Comparison of ENCODE assay signal across 8 mouse cellular contexts in genomic region chr5:24446630-24447029, GRCm38 (mm10). TPM values are rescaled to one million over a fixed set of nuclear protein-coding genes. Genes with fewer than 3 reads are reported as not detected.
DNase-seq lines count a peak whose midpoint lies in the region; ATAC-seq and TF ChIP-seq lines count a peak whose summit lies in the region.

No protein-coding gene starts in this region.

- H3K9ac ChIP-seq in heart, embryonic 11.5 days (ENCODE audit: low read depth, low read length) = no peak overlapping the region
- H3K9ac ChIP-seq in CH12.LX (ENCODE audit: insufficient read depth, low read depth) = peak overlapping the region; percentile 56
- H3K9ac ChIP-seq in embryonic facial prominence, embryonic 14.5 days (ENCODE audit: low read depth, low read length) = no peak overlapping the region
- H3K9ac ChIP-seq in liver, embryonic 13.5 days = peak overlapping the region; percentile 70; the same call in 1 of the 2 replicates

- no peaks in the 10 kb centered on the region for H3K9me3 ChIP-seq in heart, embryonic 11.5 days (replicated peaks; ENCODE audit: control insufficient read depth, low read length)
- H3K9me3 ChIP-seq in CH12.LX (replicated peaks; ENCODE audit: low read length) = no peaks in the 10 kb centered on the region
- no peaks in the 10 kb centered on the region for H3K9me3 ChIP-seq in embryonic facial prominence, embryonic 14.5 days (ENCODE audit: control insufficient read depth, low read length)
- H3K9me3 ChIP-seq in liver, embryonic 13.5 days (replicated peaks) = no peaks in the 10 kb centered on the region

- H3K27me3 ChIP-seq in heart, embryonic 11.5 days (ENCODE audit: control insufficient read depth, insufficient read depth, low read length) = no peaks in the 10 kb centered on the region
- H3K27me3 ChIP-seq in CH12.LX (replicated peaks) = peaks cover 31% of the 10 kb centered on the region
- no peaks in the 10 kb centered on the region for H3K27me3 ChIP-seq in embryonic facial prominence, embryonic 14.5 days (replicated peaks; ENCODE audit: control insufficient read depth, insufficient read depth, low read length)
- no peaks in the 10 kb centered on the region for H3K27me3 ChIP-seq in liver, embryonic 13.5 days

- DNase-seq in heart, postnatal 10 days = no peak
- no peak for DNase-seq in CH12.LX (ENCODE audit: extremely low read depth)
- no peak for DNase-seq in embryonic facial prominence, embryonic 14.5 days (ENCODE audit: low spot score)
- no peak for DNase-seq in liver, embryonic 13.5 days
- no peak for DNase-seq in ovary, postnatal 36 days (ENCODE audit: low spot score)
- no peak for DNase-seq in yolk sac, embryonic 10.5 days (ENCODE audit: low spot score)
- DNase-seq in left cerebral cortex, adult 9 months (ENCODE audit: low spot score in 2 of 2) = no peak

- peaks cover 6% of the 10 kb centered on the region for H3K36me3 ChIP-seq in heart, embryonic 11.5 days (ENCODE audit: control insufficient read depth, insufficient read depth, low read length)
- peaks cover 12 to 24% of the 10 kb centered on the region in 2 experiments for H3K36me3 ChIP-seq in CH12.LX (replicated peaks in 1 of 2; ENCODE audit: control insufficient read depth in 1 of 2, insufficient read depth in 1 of 2, low read length in 1 of 2)
- H3K36me3 ChIP-seq in embryonic facial prominence, embryonic 14.5 days (ENCODE audit: control insufficient read depth, insufficient read depth, low read length) = peaks cover 22% of the 10 kb centered on the region
- H3K36me3 ChIP-seq in liver, embryonic 13.5 days = peaks cover 21% of the 10 kb centered on the region

- ATAC-seq in heart, embryonic 11.5 days (replicated peaks; ENCODE audit: insufficient number of reproducible peaks, low FRiP score, low TSS enrichment) = no peak
- no peak for ATAC-seq in embryonic facial prominence, embryonic 14.5 days (ENCODE audit: low read depth)
- no peak for ATAC-seq in liver, embryonic 13.5 days (ENCODE audit: low read depth)

- intact Hi-C loops in heart, postnatal 10 days (cut with DNase I) = no loop called here

- H3K4me3 ChIP-seq in heart, embryonic 11.5 days (ENCODE audit: low read depth, low read length) = no peak overlapping the region
- H3K4me3 ChIP-seq in CH12.LX (replicated peaks in 1 of 3; ENCODE audit: low read depth in 2 of 3, low read length in 2 of 3, poor library complexity in 1 of 3) = no peak overlapping the region
- no peak overlapping the region for H3K4me3 ChIP-seq in embryonic facial prominence, embryonic 14.5 days (ENCODE audit: low read depth, low read length)
- H3K4me3 ChIP-seq in liver, embryonic 13.5 days (replicated peaks) = peak overlapping the region; percentile 66

- dilution Hi-C loops in CH12.LX (cut with MboI; ENCODE audit: extremely low pct_ligation_motif_present, extremely low pct_unique_long_range_greater_than_20kb, low sequenced_read_pairs) = no loop called here

- no peak for TF ChIP-seq EP300 in CH12.LX (IDR thresholded peaks at IDR 0.05; ENCODE audit: low read length)

- peak overlapping the region; percentile 83; the same call in 1 of the 2 replicates for H3K4me2 ChIP-seq in heart, embryonic 11.5 days
- peak overlapping the region; percentile 82 for H3K4me2 ChIP-seq in CH12.LX (ENCODE audit: insufficient read depth, low read depth, poor library complexity, severe bottlenecking)
- H3K4me2 ChIP-seq in embryonic facial prominence, embryonic 14.5 days (ENCODE audit: low read depth, low read length) = 0 out of 2 replicates have a peak overlapping the region, but pooled peaks have one; percentile 74
- H3K4me2 ChIP-seq in liver, embryonic 13.5 days = peak overlapping the region; percentile 82

- 89% methylated on average over 7 of the region's 7 CpGs for WGBS in heart, embryonic 11.5 days (ENCODE audit: insufficient replicate concordance)
- 83% methylated on average over 7 of the region's 7 CpGs for WGBS in embryonic facial prominence, embryonic 14.5 days
- WGBS in liver, embryonic 13.5 days (ENCODE audit: insufficient replicate concordance) = 84% methylated on average over 7 of the region's 7 CpGs

- H3K27ac ChIP-seq in heart, embryonic 11.5 days (ENCODE audit: low read depth, low read length) = no peak overlapping the region
- no peak overlapping the region for H3K27ac ChIP-seq in CH12.LX (ENCODE audit: insufficient read depth, low read depth)
- no peak overlapping the region for H3K27ac ChIP-seq in embryonic facial prominence, embryonic 14.5 days (replicated peaks; ENCODE audit: low read depth, low read length)
- peak overlapping the region; percentile 62 for H3K27ac ChIP-seq in liver, embryonic 13.5 days

- TF ChIP-seq RAD21 in CH12.LX (IDR thresholded peaks at IDR 0.05; ENCODE audit: low read depth, low read length) = no peak

- peaks cover 9% of the 10 kb centered on the region for H3K79me2 ChIP-seq in CH12.LX (replicated peaks; ENCODE audit: control insufficient read depth, extremely low read depth, insufficient read depth, poor library complexity, severe bottlenecking)

- TF ChIP-seq POLR2A in CH12.LX (IDR thresholded peaks at IDR 0.05; ENCODE audit: low read depth, low read length) = no peak

- in situ Hi-C loops in CH12.LX (cut with MboI; ENCODE audit: low pct_ligation_motif_present, low pct_unique_long_range_greater_than_20kb, low sequenced_read_pairs) = no loop called here

- peaks cover 27% of the 10 kb centered on the region for H3K4me1 ChIP-seq in heart, embryonic 11.5 days (ENCODE audit: control insufficient read depth, insufficient read depth, low read length)
- H3K4me1 ChIP-seq in CH12.LX (ENCODE audit: control insufficient read depth in 1 of 2, insufficient read depth in 2 of 2) = peaks cover 24 to 42% of the 10 kb centered on the region in 2 experiments
- peaks cover 16% of the 10 kb centered on the region for H3K4me1 ChIP-seq in embryonic facial prominence, embryonic 14.5 days (ENCODE audit: control insufficient read depth, insufficient read depth, low read length)
- H3K4me1 ChIP-seq in liver, embryonic 13.5 days (replicated peaks) = peaks cover 60% of the 10 kb centered on the region

- TF ChIP-seq CTCF in CH12.LX (conservative IDR thresholded peaks at IDR 0.05 in 1 of 2, IDR thresholded peaks at IDR 0.05 in 1 of 2; ENCODE audit: low read depth in 2 of 2, low read length in 2 of 2) = no peak

TF ChIP-seq in CH12.LX, 34 proteins besides CTCF, POLR2A, EP300 and RAD21 (continues in another document):
- TF ChIP-seq MYC (IDR thresholded peaks at IDR 0.05; ENCODE audit: low read depth, low read length) = no peak
- TF ChIP-seq MAZ (IDR thresholded peaks at IDR 0.05; ENCODE audit: low read depth, low read length) = no peak
- TF ChIP-seq RCOR1 (conservative IDR thresholded peaks at IDR 0.05; ENCODE audit: low read depth, low read length) = no peak
- TF ChIP-seq IRF4 (IDR thresholded peaks at IDR 0.05; ENCODE audit: low read depth, low read length) = no peak
- TF ChIP-seq NELFE (IDR thresholded peaks at IDR 0.05; ENCODE audit: low read depth, low read length) = no peak
- TF ChIP-seq E2F4 (IDR thresholded peaks at IDR 0.05; ENCODE audit: insufficient replicate concordance, low read depth, low read length) = no peak
- TF ChIP-seq CHD2 (IDR thresholded peaks at IDR 0.05; ENCODE audit: low read length) = no peak
- TF ChIP-seq UBTF (IDR thresholded peaks at IDR 0.05; ENCODE audit: low read depth, low read length) = no peak

RNA-seq across cellular contexts. Expression of gene Tmub1, which starts 1.0 kb away (rescaled TPM):
- polyA plus RNA-seq in heart, embryonic 11.5 days (2014; fragmentation: Nextera tagmentation; extraction: Ambion mirVana) = 21.5 and 22.6 TPM in 2 replicates
- 10 to 100 TPM in 1 of 2 experiments, 1 to 10 TPM in 1; 9.6 to 10.7 TPM for total RNA-seq in heart, postnatal 10 days (2021)
- total RNA-seq in CH12.LX (2012; rRNA removed) (9.6 and 13.1 TPM in 2 replicates), CH12.LX (2014; rRNA removed) (6.1 and 7.6 TPM in 2 replicates)
- polyA plus RNA-seq in CH12.LX (2012; ENCODE audit: insufficient read length, low read depth) = 8.6 and 11.2 TPM in 2 replicates
- polyA plus RNA-seq in embryonic facial prominence, embryonic 14.5 days (2014; fragmentation: Nextera tagmentation; extraction: Ambion mirVana) = 16.5 and 21.3 TPM in 2 replicates
- 5.8 and 7.3 TPM in 2 replicates for polyA plus RNA-seq in liver, embryonic 13.5 days (2015; fragmentation: Nextera tagmentation; extraction: Ambion mirVana)

RNA-seq across cellular contexts. Expression of gene Fastk, which starts 1.5 kb away (rescaled TPM):
- polyA plus RNA-seq in heart, embryonic 11.5 days (2014; fragmentation: Nextera tagmentation; extraction: Ambion mirVana) = 158 and 165 TPM in 2 replicates
- total RNA-seq in heart, postnatal 10 days (2021) = 100 to 1,000 TPM; 207 to 209 TPM
- total RNA-seq in CH12.LX (2012; rRNA removed) (61.2 and 61.4 TPM in 2 replicates), CH12.LX (2014; rRNA removed) (41.8 and 44.8 TPM in 2 replicates)
- 88.0 and 88.1 TPM in 2 replicates for polyA plus RNA-seq in CH12.LX (2012; ENCODE audit: insufficient read length, low read depth)
- 111 and 119 TPM in 2 replicates for polyA plus RNA-seq in embryonic facial prominence, embryonic 14.5 days (2014; fragmentation: Nextera tagmentation; extraction: Ambion mirVana)
- polyA plus RNA-seq in liver, embryonic 13.5 days (2015; fragmentation: Nextera tagmentation; extraction: Ambion mirVana) = 56.0 and 59.0 TPM in 2 replicates

RNA-seq across cellular contexts. Expression of gene Agap3, which starts 5.3 kb away (rescaled TPM):
- 24.6 and 28.8 TPM in 2 replicates for polyA plus RNA-seq in heart, embryonic 11.5 days (2014; fragmentation: Nextera tagmentation; extraction: Ambion mirVana)
- total RNA-seq in heart, postnatal 10 days (2021) = 10 to 100 TPM; 83.1 to 84.8 TPM
- total RNA-seq in CH12.LX (2012; rRNA removed) (43.5 and 46.3 TPM in 2 replicates), CH12.LX (2014; rRNA removed) (12.8 and 15.4 TPM in 2 replicates)
- polyA plus RNA-seq in CH12.LX (2012; ENCODE audit: insufficient read length, low read depth) = 37.9 and 38.0 TPM in 2 replicates
- polyA plus RNA-seq in embryonic facial prominence, embryonic 14.5 days (2014; fragmentation: Nextera tagmentation; extraction: Ambion mirVana) = 31.5 and 33.9 TPM in 2 replicates
- polyA plus RNA-seq in liver, embryonic 13.5 days (2015; fragmentation: Nextera tagmentation; extraction: Ambion mirVana) = 9.0 and 10.3 TPM in 2 replicates

RNA-seq across cellular contexts. Expression of gene Slc4a2, which starts 23.0 kb away (rescaled TPM):
- 17.7 and 17.9 TPM in 2 replicates for polyA plus RNA-seq in heart, embryonic 11.5 days (2014; fragmentation: Nextera tagmentation; extraction: Ambion mirVana)
- total RNA-seq in heart, postnatal 10 days (2021) = 10 to 100 TPM; 49.2 to 52.4 TPM
- total RNA-seq in CH12.LX (2012; rRNA removed) (17.2 and 18.6 TPM in 2 replicates), CH12.LX (2014; rRNA removed) (12.7 and 12.9 TPM in 2 replicates)
- 27.2 and 27.3 TPM in 2 replicates for polyA plus RNA-seq in CH12.LX (2012; ENCODE audit: insufficient read length, low read depth)
- polyA plus RNA-seq in embryonic facial prominence, embryonic 14.5 days (2014; fragmentation: Nextera tagmentation; extraction: Ambion mirVana) = 26.0 and 31.0 TPM in 2 replicates
- polyA plus RNA-seq in liver, embryonic 13.5 days (2015; fragmentation: Nextera tagmentation; extraction: Ambion mirVana) = 9.0 and 10.8 TPM in 2 replicates

RNA-seq across cellular contexts. Expression of gene Cdk5, which starts 23.3 kb away (rescaled TPM):
- polyA plus RNA-seq in heart, embryonic 11.5 days (2014; fragmentation: Nextera tagmentation; extraction: Ambion mirVana) = 34.0 and 36.2 TPM in 2 replicates
- 10 to 100 TPM; 21.5 to 25.0 TPM for total RNA-seq in heart, postnatal 10 days (2021)
- total RNA-seq in CH12.LX (2012; rRNA removed) (10.4 and 12.1 TPM in 2 replicates), CH12.LX (2014; rRNA removed) (7.4 and 9.2 TPM in 2 replicates)
- 25.1 and 26.6 TPM in 2 replicates for polyA plus RNA-seq in CH12.LX (2012; ENCODE audit: insufficient read length, low read depth)
- 48.2 and 55.0 TPM in 2 replicates for polyA plus RNA-seq in embryonic facial prominence, embryonic 14.5 days (2014; fragmentation: Nextera tagmentation; extraction: Ambion mirVana)
- polyA plus RNA-seq in liver, embryonic 13.5 days (2015; fragmentation: Nextera tagmentation; extraction: Ambion mirVana) = 10.9 and 11.3 TPM in 2 replicates

Comparison
In these comparisons a context has a peak if more than half of its experiments do, and no peak if none do; other contexts are left out.
1. H3K9ac ChIP-seq: peak in CH12.LX (single experiment) and liver, embryonic 13.5 days (single experiment); none in heart, embryonic 11.5 days (single experiment) and embryonic facial prominence, embryonic 14.5 days (single experiment).
2. Peak in every context shown above with its lines, with median percentiles within 50 percentile points of each other: H3K4me2 ChIP-seq.